Mouse (Mus musculus) myocyte (in vitro differentiated cells): ENCODE data around the gene Colgalt2. TPM values are rescaled to one million over a fixed set of nuclear protein-coding genes. Genes with fewer than 3 reads are reported as not detected.

ENCODE experiments used
- H3K27me3 ChIP-seq: one replicate; pipeline ENCODE4 v1.6.1; 2011; ENCODE audit not compliant: control insufficient read depth, insufficient read depth, insufficient read length
- H3K36me3 ChIP-seq: one replicate; pipeline ENCODE4 v1.6.1; 2011; ENCODE audit not compliant: control insufficient read depth, insufficient read depth
- H3K4me2 ChIP-seq: one replicate; pipeline ENCODE4 v1.6.1; 2011; ENCODE audit warnings: low read depth, control low read depth
- H3K4me3 ChIP-seq: one replicate; pipeline ENCODE4 v1.5.1; 2011; ENCODE audit warnings: mild to moderate bottlenecking, control low read depth, moderate library complexity
- H3K79me2 ChIP-seq: one replicate; pipeline ENCODE4 v1.6.1; 2011; ENCODE audit not compliant: control insufficient read depth, insufficient read depth
- H3ac ChIP-seq: one replicate; pipeline ENCODE4 v1.6.1; 2011; ENCODE audit not compliant: control insufficient read depth, insufficient read length
- CEBPB ChIP-seq: IDR thresholded peaks from 2 replicates; pipeline ENCODE4 v1.6.1; 2011; ENCODE audit warnings: mild to moderate bottlenecking, moderate library complexity; ENCODE audit not compliant: poor library complexity, insufficient read depth, severe bottlenecking
- E2F4 ChIP-seq: IDR thresholded peaks from one replicate; pipeline ENCODE4 v1.6.1; 2011; ENCODE audit warnings: mild to moderate bottlenecking, control low read depth, moderate library complexity; ENCODE audit not compliant: insufficient read depth
- MAX ChIP-seq: IDR thresholded peaks from one replicate; pipeline ENCODE4 v1.6.1; 2011; ENCODE audit warnings: low read depth, mild to moderate bottlenecking, control low read depth
- MYOD1 ChIP-seq, 3 experiments: IDR thresholded peaks; one replicate each; pipeline ENCODE4 v1.6.1; 2011; ENCODE audit warnings: control low read depth in 2 of 3, low read depth in 2 of 3, mild to moderate bottlenecking in 2 of 3, moderate library complexity in 1 of 3; ENCODE audit not compliant: insufficient read length in 2 of 3, control insufficient read depth in 1 of 3
- MYOG ChIP-seq, 3 experiments: IDR thresholded peaks; one replicate each; pipeline ENCODE4 v1.6.1; 2011; ENCODE audit warnings: control low read depth in 2 of 3, low read depth in 2 of 3, mild to moderate bottlenecking in 2 of 3; ENCODE audit not compliant: insufficient read length in 2 of 3, control insufficient read depth in 1 of 3, insufficient read depth in 1 of 3
- POLR2A ChIP-seq: IDR thresholded peaks from one replicate; pipeline ENCODE4 v1.6.1; 2011; ENCODE audit warnings: low read depth, mild to moderate bottlenecking, control low read depth, moderate library complexity; ENCODE audit not compliant: insufficient read length
- POLR2AphosphoS2 ChIP-seq: IDR thresholded peaks from one replicate; pipeline ENCODE4 v1.6.1; 2011; ENCODE audit warnings: low read depth, control low read depth; ENCODE audit not compliant: insufficient read length
- REST ChIP-seq: IDR thresholded peaks from one replicate; pipeline ENCODE4 v1.6.1; 2011; ENCODE audit warnings: mild to moderate bottlenecking, control low read depth, moderate library complexity; ENCODE audit not compliant: insufficient read depth, insufficient read length
- SRF ChIP-seq: IDR thresholded peaks from one replicate; pipeline ENCODE4 v1.6.1; 2011; ENCODE audit warnings: low read depth; ENCODE audit not compliant: control insufficient read depth, insufficient read length
- TCF12 ChIP-seq: IDR thresholded peaks from one replicate; pipeline ENCODE4 v1.6.1; 2011; ENCODE audit warnings: mild to moderate bottlenecking, control low read depth; ENCODE audit not compliant: poor library complexity, insufficient read depth, severe bottlenecking
- TCF3 ChIP-seq: IDR thresholded peaks from one replicate; pipeline ENCODE4 v1.6.1; 2011; ENCODE audit warnings: low read depth, control low read depth; ENCODE audit not compliant: insufficient read length
- USF1 ChIP-seq: IDR thresholded peaks from one replicate; pipeline ENCODE4 v1.6.1; 2011; ENCODE audit warnings: low read depth, mild to moderate bottlenecking, control low read depth, moderate library complexity
- polyA plus RNA-seq: library from polyadenylated mRNA; unstranded; fragments of >200 nt; fragmentation: generic; extraction: Trizol; gene quantifications from one replicate; pipeline ENCODE4 v1.2.1, GENCODE M21; 2012; ENCODE audit warnings: missing spikeins

Gene Colgalt2
- polyA plus RNA-seq, 1 experiment = not detected

- peaks cover 42% of the 10 kb centered on the region for H3K27me3 ChIP-seq
Observed at GRCm38 (mm10) chr1:152417602-152418001, 18.0 kb downstream of the Colgalt2 start.

GRCm38 (mm10) chr1:152422295-152422694, 22.7 kb downstream of the Colgalt2 start:
- peaks cover 23% of the 10 kb centered on the region for H3K27me3 ChIP-seq

More at GRCm38 (mm10) chr1:152417602-152418001, 18.0 kb downstream of the Colgalt2 start:
- no peak overlapping the region for H3K4me3 ChIP-seq
- TF ChIP-seq REST (no peak), MAX (no peak), SRF (no peak), MYOG (IDR thresholded peaks at IDR 0.05; ENCODE audit: control insufficient read depth in 1 of 3, insufficient read depth in 1 of 3, insufficient read length in 2 of 3, low read depth in 2 of 3) (no peak), TCF3 (no peak), POLR2A (no peak), USF1 (no peak), TCF12 (no peak), POLR2AphosphoS2 (no peak)
- H3K4me2 ChIP-seq = no peak overlapping the region
- no peaks in the 10 kb centered on the region for H3K36me3 ChIP-seq
- H3ac ChIP-seq = no peak overlapping the region
- H3K79me2 ChIP-seq = no peaks in the 10 kb centered on the region

GRCm38 (mm10) chr1:152423052-152423451, 23.4 kb downstream of the Colgalt2 start:
- Histone ChIP-seq H3K36me3 (no peaks in the 10 kb centered on the region), H3K4me3 (no peak overlapping the region), H3K4me2 (no peak overlapping the region), H3K27me3 (peaks cover 21% of the 10 kb centered on the region), H3ac (no peak overlapping the region), H3K79me2 (no peaks in the 10 kb centered on the region)
- TF ChIP-seq REST = no peak
- no peak for TF ChIP-seq MYOD1 (IDR thresholded peaks at IDR 0.05; ENCODE audit: control insufficient read depth in 1 of 3, insufficient read length in 2 of 3, low read depth in 2 of 3)
- TF ChIP-seq MYOG (IDR thresholded peaks at IDR 0.05; ENCODE audit: control insufficient read depth in 1 of 3, insufficient read depth in 1 of 3, insufficient read length in 2 of 3, low read depth in 2 of 3) = no peak
- TF ChIP-seq MAX = no peak
- no peak for TF ChIP-seq SRF
- no peak for TF ChIP-seq E2F4
- no peak for TF ChIP-seq TCF12
- TF ChIP-seq CEBPB = no peak
- TF ChIP-seq POLR2AphosphoS2 = no peak
- TF ChIP-seq TCF3 = no peak
- TF ChIP-seq POLR2A = no peak

More at GRCm38 (mm10) chr1:152422295-152422694, 22.7 kb downstream of the Colgalt2 start:
- no peak for TF ChIP-seq POLR2AphosphoS2
- no peak for TF ChIP-seq TCF3
- TF ChIP-seq POLR2A = no peak
- no peak for TF ChIP-seq TCF12
- Histone ChIP-seq H3ac (no peak overlapping the region), H3K4me3 (no peak overlapping the region), H3K4me2 (no peak overlapping the region), H3K79me2 (no peaks in the 10 kb centered on the region), H3K36me3 (no peaks in the 10 kb centered on the region)

- Histone ChIP-seq H3K4me2 (no peak overlapping the region), H3K27me3 (peaks cover 14% of the 10 kb centered on the region), H3K4me3 (no peak overlapping the region), H3ac (no peak overlapping the region), H3K79me2 (no peaks in the 10 kb centered on the region), H3K36me3 (no peaks in the 10 kb centered on the region)
- TF ChIP-seq TCF3 (no peak), REST (no peak), POLR2A (no peak), E2F4 (no peak), CEBPB (no peak), POLR2AphosphoS2 (no peak), MAX (no peak), MYOD1 (IDR thresholded peaks at IDR 0.05; ENCODE audit: control insufficient read depth in 1 of 3, insufficient read length in 2 of 3, low read depth in 2 of 3) (no peak), MYOG (IDR thresholded peaks at IDR 0.05; ENCODE audit: control insufficient read depth in 1 of 3, insufficient read depth in 1 of 3, insufficient read length in 2 of 3, low read depth in 2 of 3) (no peak), TCF12 (no peak), SRF (no peak)
Observed at GRCm38 (mm10) chr1:152427912-152428581, 28.4 kb downstream of the Colgalt2 start.

GRCm38 (mm10) chr1:152429805-152430204, 30.2 kb downstream of the Colgalt2 start:
- TF ChIP-seq TCF12 (no peak), E2F4 (no peak), POLR2A (no peak), MAX (no peak), USF1 (no peak), SRF (no peak), MYOG (IDR thresholded peaks at IDR 0.05; ENCODE audit: control insufficient read depth in 1 of 3, insufficient read depth in 1 of 3, insufficient read length in 2 of 3, low read depth in 2 of 3) (no peak), CEBPB (no peak), REST (no peak), TCF3 (no peak), MYOD1 (IDR thresholded peaks at IDR 0.05; ENCODE audit: control insufficient read depth in 1 of 3, insufficient read length in 2 of 3, low read depth in 2 of 3) (no peak), POLR2AphosphoS2 (no peak)
- Histone ChIP-seq H3ac (no peak overlapping the region), H3K79me2 (no peaks in the 10 kb centered on the region)

More at GRCm38 (mm10) chr1:152429805-152430204, 30.2 kb downstream of the Colgalt2 start:
- no peak overlapping the region for H3K4me3 ChIP-seq
- no peaks in the 10 kb centered on the region for H3K36me3 ChIP-seq
- H3K4me2 ChIP-seq = no peak overlapping the region
- H3K27me3 ChIP-seq = peaks cover 20% of the 10 kb centered on the region
